Mouse (Mus musculus) thymus, adult 2 months (tissue): ENCODE results near the gene Commd9. TPM values are rescaled to one million over a fixed set of nuclear protein-coding genes. Genes with fewer than 3 reads are reported as not detected.

ENCODE experiments used
- DNase-seq: peaks from one replicate; pipeline ENCODE4 v3.0.0; 2021
- H3K27ac ChIP-seq: fragments of 200-500 bp; 2 replicates; pipeline ENCODE4 v1.5.1; 2012; ENCODE audit warnings: low read length, control low read depth; ENCODE audit not compliant: control insufficient read depth, insufficient read depth
- H3K27me3 ChIP-seq: fragments of 200-500 bp; 2 replicates; pipeline ENCODE4 v1.6.1; 2012; ENCODE audit warnings: mild to moderate bottlenecking, low read length, moderate library complexity, mixed read lengths; ENCODE audit not compliant: control insufficient read depth, insufficient read depth
- H3K36me3 ChIP-seq: fragments of 200-500 bp; 2 replicates; pipeline ENCODE4 v1.6.1; 2012; ENCODE audit warnings: mild to moderate bottlenecking, low read length, moderate library complexity; ENCODE audit not compliant: control insufficient read depth, insufficient read depth
- H3K4me1 ChIP-seq: fragments of 200-500 bp; replicated peaks from 2 replicates; pipeline ENCODE4 v1.6.1; 2012; ENCODE audit warnings: low read length; ENCODE audit not compliant: control insufficient read depth, insufficient read depth
- H3K4me3 ChIP-seq: fragments of 200-500 bp; 2 replicates; pipeline ENCODE4 v1.5.1; 2012; ENCODE audit warnings: mild to moderate bottlenecking, low read length, control low read depth, moderate library complexity; ENCODE audit not compliant: control insufficient read depth, insufficient read depth
- CTCF ChIP-seq: fragments of 200-500 bp; IDR thresholded peaks from 2 replicates; pipeline ENCODE4 v1.5.1; 2012; ENCODE audit warnings: mild to moderate bottlenecking, control low read depth, low read length, moderate library complexity, borderline replicate concordance; ENCODE audit not compliant: control insufficient read depth, poor library complexity, insufficient read depth; ENCODE audit errors: extremely low read depth
- POLR2A ChIP-seq: fragments of 200-500 bp; IDR thresholded peaks from 2 replicates; pipeline ENCODE4 v1.6.1; 2012; ENCODE audit warnings: mild to moderate bottlenecking, low read length, control low read depth, moderate library complexity; ENCODE audit not compliant: control insufficient read depth, poor library complexity, insufficient read depth; ENCODE audit errors: extremely low read depth
- WGBS: fragments of 180-500 bp; shearing (Covaris S2); methylation state at CpG from one replicate; pipeline ENCODE4 v1.1.7; 2018; 5-methylcytosine and 5-hydroxymethylcytosine counted together
- polyA plus RNA-seq: library from polyadenylated mRNA; depleted of rRNA; stranded (reverse); fragments of >200 nt; gene quantifications from 2 replicates; pipeline ENCODE4 v1.2.3, GENCODE M21; 2012; rRNA removed

Commd9 gene
- polyA plus RNA-seq, 1 experiment = 53.2 TPM

DNA sequence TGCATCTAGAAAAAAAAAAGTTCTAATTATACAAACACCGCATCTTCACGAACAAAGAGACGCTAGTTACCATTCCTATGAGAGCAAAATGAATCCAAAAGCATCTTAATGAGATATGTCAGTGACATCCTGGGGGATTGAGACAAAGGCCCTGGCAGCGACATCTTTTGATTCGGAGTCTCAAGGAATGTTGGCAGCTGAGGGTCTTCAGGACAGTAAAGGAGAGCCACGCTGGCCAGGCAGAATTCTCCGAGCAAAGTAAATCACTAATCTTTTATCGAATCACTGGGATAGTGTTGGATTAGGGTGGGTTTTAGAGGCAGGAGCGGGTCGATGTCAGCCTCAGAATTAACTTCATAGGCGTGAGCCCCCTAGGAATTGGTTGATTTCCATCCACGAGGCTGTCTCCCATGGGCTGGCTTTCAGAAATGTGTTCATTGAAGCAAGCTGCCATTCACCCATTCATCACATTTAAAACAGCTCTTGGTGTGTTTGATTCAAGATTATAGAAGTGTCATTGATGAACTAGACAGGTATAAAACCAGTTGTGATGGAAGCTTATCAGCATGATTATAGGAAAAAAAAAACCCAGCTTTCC lies 39.6 kb downstream of the Commd9 start:
- Histone ChIP-seq H3K27ac (no peak overlapping the region), H3K4me1 (no peaks in the 10 kb centered on the region), H3K27me3 (no peaks in the 10 kb centered on the region), H3K36me3 (no peaks in the 10 kb centered on the region), H3K4me3 (no peak overlapping the region)
- DNase-seq = no peak
- 92% methylated on average over 12 of the region's 12 CpGs for WGBS
- TF ChIP-seq CTCF (no peak), POLR2A (no peak)

DNA sequence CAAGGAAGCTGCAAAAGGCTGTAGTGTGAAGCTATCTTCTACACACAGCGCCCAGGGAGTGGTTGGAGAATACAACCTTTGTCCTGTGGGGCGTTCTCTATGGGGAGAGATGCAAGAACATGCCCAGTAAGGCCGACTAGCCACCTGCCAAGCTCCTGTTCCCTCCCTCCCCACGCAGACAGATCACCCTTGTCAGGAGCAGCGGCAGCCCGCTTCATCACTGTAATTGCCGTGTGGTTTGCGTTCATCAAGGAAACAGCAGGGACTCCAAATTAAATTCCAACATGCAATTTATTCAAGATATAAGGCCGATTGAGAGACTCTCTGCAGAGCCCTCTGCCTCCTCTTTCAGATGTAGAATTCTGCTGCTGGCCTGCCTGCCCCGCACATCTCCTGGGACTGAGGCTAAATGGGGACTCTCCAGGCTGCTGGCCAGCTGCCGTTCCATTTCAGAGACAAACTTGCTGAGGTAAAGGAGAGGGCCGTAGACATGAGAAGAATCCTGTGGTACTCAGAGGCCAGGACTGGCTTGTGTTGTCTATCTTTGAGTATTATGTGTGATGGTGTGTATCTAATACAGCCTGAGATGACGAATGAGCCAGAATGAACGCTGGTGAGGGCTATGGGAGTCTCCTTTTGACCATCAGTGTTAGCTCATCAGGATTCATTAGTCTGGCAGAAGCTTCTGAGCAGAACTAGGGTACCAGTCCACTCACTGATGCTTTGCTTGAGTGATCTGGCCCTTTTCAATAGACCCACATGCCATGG lies 46.3 kb downstream of the Commd9 start:
- no peak overlapping the region for H3K27ac ChIP-seq
- no peaks in the 10 kb centered on the region for H3K4me1 ChIP-seq
- H3K36me3 ChIP-seq = no peaks in the 10 kb centered on the region
- DNase-seq = no peak
- H3K4me3 ChIP-seq = no peak overlapping the region
- no peak for TF ChIP-seq CTCF
- no peak for TF ChIP-seq POLR2A
- no peaks in the 10 kb centered on the region for H3K27me3 ChIP-seq
- WGBS = 94% methylated on average over 14 of the region's 14 CpGs

DNA sequence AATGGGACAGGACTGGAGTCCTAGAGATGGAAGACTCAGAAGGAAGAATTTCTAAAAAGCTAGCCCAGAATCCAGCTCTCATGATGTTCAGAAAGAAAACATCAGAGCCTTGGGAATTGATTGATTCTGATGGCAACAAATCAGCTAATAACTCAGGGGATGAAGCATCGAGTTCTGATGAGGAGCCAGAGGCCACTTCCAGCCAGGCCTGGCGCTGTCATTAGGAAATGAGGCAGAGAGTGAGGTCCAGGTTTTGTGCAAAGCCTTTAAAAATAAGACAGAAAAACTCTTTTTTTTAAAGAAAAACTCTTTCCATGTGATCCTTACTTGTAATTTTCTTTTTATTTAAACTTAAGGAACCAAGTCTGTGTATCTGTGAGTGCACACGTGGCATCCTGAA lies 47.3 kb downstream of the Commd9 start:
- Histone ChIP-seq H3K27ac (no peak overlapping the region), H3K27me3 (no peaks in the 10 kb centered on the region), H3K36me3 (no peaks in the 10 kb centered on the region), H3K4me3 (no peak overlapping the region), H3K4me1 (no peaks in the 10 kb centered on the region)
- TF ChIP-seq POLR2A (no peak), CTCF (no peak)
- DNase-seq = no peak
- WGBS = 94% methylated on average over 3 of the region's 3 CpGs

- Histone ChIP-seq H3K4me3 (no peak overlapping the region), H3K27ac (no peak overlapping the region), H3K27me3 (no peaks in the 10 kb centered on the region), H3K36me3 (no peaks in the 10 kb centered on the region), H3K4me1 (no peaks in the 10 kb centered on the region)
- no peak for DNase-seq
- TF ChIP-seq CTCF (no peak), POLR2A (no peak)
- WGBS = 97% methylated on average over 1 of the region's 1 CpGs
Measured at GRCm38 (mm10) chr2:101935006-101935405, 49.0 kb downstream of the Commd9 start.

DNA sequence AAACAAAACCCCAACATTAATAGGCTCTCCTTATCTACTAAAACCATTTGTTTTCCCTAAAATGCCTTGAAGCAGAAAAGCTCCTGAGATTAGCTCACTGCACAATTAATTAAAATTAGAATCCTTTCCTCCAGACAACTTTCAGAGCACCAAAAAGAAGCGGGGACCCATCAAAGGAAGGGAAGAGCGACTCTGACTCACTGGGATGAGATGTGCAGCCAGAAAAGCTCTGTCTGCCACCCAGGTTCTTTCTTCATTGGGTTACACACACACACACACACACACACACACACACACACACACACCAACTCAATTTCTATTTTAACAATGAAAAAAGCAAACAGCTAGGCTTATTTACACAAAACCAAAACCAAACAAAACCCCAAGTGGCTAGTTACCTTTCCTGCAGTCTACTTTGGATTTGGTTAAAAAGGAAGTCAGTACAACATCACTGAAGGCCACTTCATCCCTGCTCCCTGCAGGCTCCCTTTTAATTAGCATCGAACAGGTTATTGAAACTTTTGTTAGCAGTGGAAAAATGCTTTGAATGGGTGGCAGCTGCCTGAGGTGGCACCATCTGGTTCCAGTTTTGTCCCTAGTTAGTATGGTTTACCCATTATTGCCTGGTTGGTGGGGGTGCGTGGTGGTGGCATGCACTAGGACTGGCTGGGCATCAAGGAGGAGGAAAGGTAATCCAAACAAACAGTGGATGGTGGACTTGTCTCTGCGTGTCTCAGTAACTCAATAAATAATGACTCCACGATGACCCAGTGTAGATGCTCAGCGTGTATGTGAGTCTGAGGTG lies 64.9 kb downstream of the Commd9 start:
- Histone ChIP-seq H3K4me3 (no peak overlapping the region), H3K27ac (no peak overlapping the region), H3K36me3 (peaks cover 8% of the 10 kb centered on the region), H3K27me3 (no peaks in the 10 kb centered on the region), H3K4me1 (no peaks in the 10 kb centered on the region)
- WGBS = 92% methylated on average over 7 of the region's 7 CpGs
- TF ChIP-seq POLR2A (no peak), CTCF (no peak)
- DNase-seq = no peak

Other genes with a start within 250 kb of the Commd9 start
- gene Rag1, start 236.7 kb upstream of the Commd9 start, polyA plus RNA-seq = 330 and 350 TPM in 2 replicates
- 2.8 and 3.4 TPM in 2 replicates for gene B230118H07Rik, start 236.7 kb upstream of the Commd9 start, polyA plus RNA-seq
- gene Traf6, start 207.8 kb upstream of the Commd9 start, polyA plus RNA-seq = 31.9 and 34.5 TPM in 2 replicates
- 9.2 and 10.7 TPM in 2 replicates for gene Prr5l, start 3.2 kb upstream of the Commd9 start, polyA plus RNA-seq